Mouse (Mus musculus): Measurements from ENCODE around the gene Orai1. TPM values are rescaled to one million over a fixed set of nuclear protein-coding genes. Genes with fewer than 3 reads are reported as not detected.
A peak's percentile ranks its signal among the peaks of the same experiment; 100 is the strongest.

Gene Orai1
- total RNA-seq, 2 experiments from 2014 or later = 7.8 to 23.6 TPM

- no peak for ATAC-seq (replicated peaks; ENCODE audit: low FRiP score, poor library complexity, severe bottlenecking)
Measured at GRCm38 (mm10) chr5:122993811-122994210, 21.1 kb upstream of the Orai1 start.

GRCm38 (mm10) chr5:122994303-122994846 is 20.5 kb upstream of the Orai1 start:
- peak; percentile 64 for ATAC-seq (replicated peaks; ENCODE audit: low FRiP score, poor library complexity, severe bottlenecking)

GRCm38 (mm10) chr5:122994910-122995309 is 20.0 kb upstream of the Orai1 start:
- no peak for ATAC-seq (replicated peaks; ENCODE audit: low FRiP score, poor library complexity, severe bottlenecking)

GRCm38 (mm10) chr5:122997205-122998204 is 17.4 kb upstream of the Orai1 start:
- ATAC-seq (replicated peaks; ENCODE audit: low FRiP score, poor library complexity, severe bottlenecking) = no peak

- no peak for ATAC-seq (replicated peaks; ENCODE audit: low FRiP score, poor library complexity, severe bottlenecking)
Measured at GRCm38 (mm10) chr5:123000901-123001300, 14.0 kb upstream of the Orai1 start.

GRCm38 (mm10) chr5:123005716-123006592 is 8.9 kb upstream of the Orai1 start:
- ATAC-seq (replicated peaks; ENCODE audit: low FRiP score, poor library complexity, severe bottlenecking) = no peak

- no peak for ATAC-seq (replicated peaks; ENCODE audit: low FRiP score, poor library complexity, severe bottlenecking)
Measured at GRCm38 (mm10) chr5:123008877-123009493, 5.9 kb upstream of the Orai1 start.

GRCm38 (mm10) chr5:123009873-123010272 is 5.0 kb upstream of the Orai1 start:
- no peak for ATAC-seq (replicated peaks; ENCODE audit: low FRiP score, poor library complexity, severe bottlenecking)

- no peak for ATAC-seq (replicated peaks; ENCODE audit: low FRiP score, poor library complexity, severe bottlenecking)
Measured at GRCm38 (mm10) chr5:123010806-123011205, 4.1 kb upstream of the Orai1 start.

GRCm38 (mm10) chr5:123011705-123012104 is 3.2 kb upstream of the Orai1 start:
- no peak for ATAC-seq (replicated peaks; ENCODE audit: low FRiP score, poor library complexity, severe bottlenecking)

- peak; percentile 54 for ATAC-seq (replicated peaks; ENCODE audit: low FRiP score, poor library complexity, severe bottlenecking)
Measured at GRCm38 (mm10) chr5:123013599-123014315, 1.1 kb upstream of the Orai1 start.

GRCm38 (mm10) chr5:123015915-123016314 is 1.0 kb downstream of the Orai1 start:
- ATAC-seq (replicated peaks; ENCODE audit: low FRiP score, poor library complexity, severe bottlenecking) = no peak

GRCm38 (mm10) chr5:123017504-123017903 is 2.6 kb downstream of the Orai1 start:
- no peak for ATAC-seq (replicated peaks; ENCODE audit: low FRiP score, poor library complexity, severe bottlenecking)

GRCm38 (mm10) chr5:123019336-123020016 is 4.6 kb downstream of the Orai1 start:
- no peak for ATAC-seq (replicated peaks; ENCODE audit: low FRiP score, poor library complexity, severe bottlenecking)

GRCm38 (mm10) chr5:123020426-123020825 is 5.6 kb downstream of the Orai1 start:
- no peak for ATAC-seq (replicated peaks; ENCODE audit: low FRiP score, poor library complexity, severe bottlenecking)

GRCm38 (mm10) chr5:123021438-123021837 is 6.6 kb downstream of the Orai1 start:
- ATAC-seq (replicated peaks; ENCODE audit: low FRiP score, poor library complexity, severe bottlenecking) = no peak

- ATAC-seq (replicated peaks; ENCODE audit: low FRiP score, poor library complexity, severe bottlenecking) = no peak
Measured at GRCm38 (mm10) chr5:123023049-123023448, 8.2 kb downstream of the Orai1 start.

- no peak for ATAC-seq (replicated peaks; ENCODE audit: low FRiP score, poor library complexity, severe bottlenecking)
Measured at GRCm38 (mm10) chr5:123024312-123024711, 9.4 kb downstream of the Orai1 start.

Data from erythroblast, adult 5-6 weeks (primary cell).